Mouse (Mus musculus): ENCODE data around the gene Foxo3. TPM values are rescaled to one million over a fixed set of nuclear protein-coding genes. Genes with fewer than 3 reads are reported as not detected.

Foxo3 gene
- total RNA-seq, 2 experiments from 2014 or later, result 15.7 to 25.3 TPM

GRCm38 (mm10) chr10:42142081-42142480, 134.5 kb downstream of the Foxo3 start:
- ATAC-seq (replicated peaks; ENCODE audit: poor library complexity, severe bottlenecking), result no peak

GRCm38 (mm10) chr10:42139749-42140148, 136.8 kb downstream of the Foxo3 start:
- no peak for ATAC-seq (replicated peaks; ENCODE audit: poor library complexity, severe bottlenecking)

GRCm38 (mm10) chr10:42134759-42135702, 141.5 kb downstream of the Foxo3 start:
- ATAC-seq (replicated peaks; ENCODE audit: poor library complexity, severe bottlenecking), result no peak

Other genes with a start within 250 kb of the Foxo3 start
- 3.9 and 7.7 TPM in 2 replicates for gene Afg1l, start 201.8 kb upstream of the Foxo3 start, total RNA-seq (2014; fragmentation: Nextera tagmentation)
- 3.0 and 5.8 TPM in 2 replicates for gene Afg1l, start 201.8 kb upstream of the Foxo3 start, total RNA-seq (2017)
- 214 and 219 TPM in 2 replicates for gene Snx3, start 225.3 kb upstream of the Foxo3 start, total RNA-seq (2014; fragmentation: Nextera tagmentation)
- 91.6 and 94.3 TPM in 2 replicates for gene Snx3, start 225.3 kb upstream of the Foxo3 start, total RNA-seq (2017)

Measured in granulocyte monocyte progenitor cell, adult 5-6 weeks (primary cell).